Mouse (Mus musculus) C2C12 (cell line): ENCODE results near the gene Frs2. TPM values are rescaled to one million over a fixed set of nuclear protein-coding genes. Genes with fewer than 3 reads are reported as not detected.
"Not testable (repeated sequence)": the region's sequence is repeated elsewhere in the genome, so short reads cannot be mapped to it uniquely, and the experiment has no call there.

Experiments used
- H3K27me3 ChIP-seq: one replicate; pipeline ENCODE4 v1.6.1; 2011; ENCODE audit not compliant: control insufficient read depth, insufficient read depth, insufficient read length
- H3K36me3 ChIP-seq: one replicate; pipeline ENCODE4 v1.6.1; 2011; ENCODE audit not compliant: control insufficient read depth, insufficient read depth
- H3K4me3 ChIP-seq: one replicate; pipeline ENCODE4 v1.5.1; 2011; ENCODE audit warnings: mild to moderate bottlenecking, control low read depth; ENCODE audit not compliant: poor library complexity, insufficient read depth, severe bottlenecking
- H3K79me2 ChIP-seq: one replicate; pipeline ENCODE4 v1.6.1; 2011; ENCODE audit not compliant: control insufficient read depth, insufficient read depth
- H3K79me3 ChIP-seq: one replicate; pipeline ENCODE4 v1.6.1; 2011; ENCODE audit warnings: low read depth, control low read depth
- H3ac ChIP-seq: one replicate; pipeline ENCODE3; 2011; ENCODE audit warnings: low read depth; ENCODE audit not compliant: control insufficient read depth, insufficient read length
- CEBPB ChIP-seq: IDR thresholded peaks from one replicate; pipeline ENCODE4 v1.6.1; 2011; ENCODE audit warnings: low read depth, mild to moderate bottlenecking, control low read depth, moderate library complexity
- CTCF ChIP-seq: IDR thresholded peaks from one replicate; pipeline ENCODE4 v1.5.1; 2011; ENCODE audit not compliant: control insufficient read depth, insufficient read depth, insufficient read length
- FOSL1 ChIP-seq: IDR thresholded peaks from one replicate; pipeline ENCODE4 v1.8.0; 2011; ENCODE audit warnings: mild to moderate bottlenecking, low read length; ENCODE audit not compliant: poor library complexity, insufficient read depth, severe bottlenecking
- MAX ChIP-seq: IDR thresholded peaks from one replicate; pipeline ENCODE4 v1.6.1; 2011; ENCODE audit warnings: mild to moderate bottlenecking, control low read depth
- MYOD1 ChIP-seq: IDR thresholded peaks from one replicate; pipeline ENCODE4 v1.6.1; 2011; ENCODE audit warnings: low read depth; ENCODE audit not compliant: control insufficient read depth, insufficient read length
- MYOG ChIP-seq: IDR thresholded peaks from one replicate; pipeline ENCODE4 v1.6.1; 2011; ENCODE audit not compliant: control insufficient read depth, insufficient read length; ENCODE audit errors: extremely low read depth
- USF1 ChIP-seq: IDR thresholded peaks from one replicate; pipeline ENCODE4 v1.6.1; 2011; ENCODE audit warnings: low read depth, mild to moderate bottlenecking, control low read depth, moderate library complexity
- polyA plus RNA-seq: library from polyadenylated mRNA; unstranded; fragments of >200 nt; fragmentation: generic; extraction: Trizol; gene quantifications from one replicate; pipeline ENCODE4 v1.2.1, GENCODE M21; 2012; ENCODE audit warnings: missing spikeins

Gene Frs2
- polyA plus RNA-seq, 1 experiment = 11.0 TPM

GRCm38 (mm10) chr10:117042295-117042694, 106.0 kb downstream of the Frs2 start:
- Histone ChIP-seq H3K4me3 (no peak overlapping the region), H3ac (no peak overlapping the region), H3K36me3 (no peaks in the 10 kb centered on the region), H3K27me3 (no peaks in the 10 kb centered on the region), H3K79me2 (no peaks in the 10 kb centered on the region), H3K79me3 (no peaks in the 10 kb centered on the region)
- TF ChIP-seq USF1 = no peak
- no peak for TF ChIP-seq MYOD1
- TF ChIP-seq FOSL1 = no peak
- no peak for TF ChIP-seq CTCF
- TF ChIP-seq CEBPB = no peak
- TF ChIP-seq MYOG = no peak
- no peak for TF ChIP-seq MAX

DNA sequence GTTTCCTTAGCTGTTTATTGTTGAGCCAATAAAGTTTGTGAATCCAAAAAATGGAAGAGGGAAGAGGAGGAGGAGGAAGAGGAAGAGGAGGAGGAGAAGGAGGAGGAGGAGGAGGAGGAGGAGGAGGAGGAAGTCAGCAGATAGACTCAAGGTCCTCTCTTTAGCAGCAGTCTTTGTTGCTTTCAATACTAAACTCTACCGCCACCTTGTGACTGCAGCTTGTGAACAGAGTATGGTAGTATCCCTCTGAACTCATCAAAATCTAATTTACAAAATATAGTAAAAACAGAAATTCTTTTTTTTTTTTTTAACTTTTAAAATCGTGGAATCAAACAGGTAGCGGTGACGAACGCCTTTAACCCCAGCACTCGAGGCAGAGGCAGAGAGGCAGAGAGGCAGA, 108.0 kb downstream of the Frs2 start:
- TF ChIP-seq USF1 (no peak), FOSL1 (no peak), CEBPB (no peak), MAX (no peak), MYOD1 (no peak), CTCF (no peak), MYOG (no peak)
- H3K79me3 ChIP-seq = no peaks in the 10 kb centered on the region
- H3K36me3 ChIP-seq = no peaks in the 10 kb centered on the region
- H3K79me2 ChIP-seq = no peaks in the 10 kb centered on the region
- H3K27me3 ChIP-seq = no peaks in the 10 kb centered on the region
- no peak overlapping the region for H3K4me3 ChIP-seq
- no peak overlapping the region for H3ac ChIP-seq

GRCm38 (mm10) chr10:117033785-117034184, 114.5 kb downstream of the Frs2 start:
- Histone ChIP-seq H3K27me3 (no peaks in the 10 kb centered on the region), H3K79me3 (no peaks in the 10 kb centered on the region), H3K36me3 (no peaks in the 10 kb centered on the region), H3K79me2 (no peaks in the 10 kb centered on the region), H3K4me3 (no peak overlapping the region), H3ac (no peak overlapping the region)
- no peak for TF ChIP-seq FOSL1
- no peak for TF ChIP-seq MYOG
- no peak for TF ChIP-seq CEBPB
- TF ChIP-seq MYOD1 = peak; percentile 67
- TF ChIP-seq CTCF = peak; percentile 56
- no peak for TF ChIP-seq MAX
- no peak for TF ChIP-seq USF1

GRCm38 (mm10) chr10:117031160-117031559, 117.2 kb downstream of the Frs2 start:
- Histone ChIP-seq H3K4me3 (no peak overlapping the region), H3ac (no peak overlapping the region), H3K79me2 (no peaks in the 10 kb centered on the region), H3K79me3 (no peaks in the 10 kb centered on the region), H3K27me3 (no peaks in the 10 kb centered on the region), H3K36me3 (no peaks in the 10 kb centered on the region)
- TF ChIP-seq MAX (no peak), CEBPB (no peak), MYOD1 (no peak), FOSL1 (no peak), CTCF (no peak), MYOG (no peak), USF1 (no peak)

GRCm38 (mm10) chr10:117026176-117026575, 122.2 kb downstream of the Frs2 start:
- no peak overlapping the region for H3K4me3 ChIP-seq
- no peaks in the 10 kb centered on the region for H3K79me2 ChIP-seq
- TF ChIP-seq USF1 (no peak), MAX (no peak), CTCF (no peak), MYOG (no peak)
- no peaks in the 10 kb centered on the region for H3K27me3 ChIP-seq
- H3K79me3 ChIP-seq = no peaks in the 10 kb centered on the region
- no peaks in the 10 kb centered on the region for H3K36me3 ChIP-seq
- H3ac ChIP-seq = no peak overlapping the region

DNA sequence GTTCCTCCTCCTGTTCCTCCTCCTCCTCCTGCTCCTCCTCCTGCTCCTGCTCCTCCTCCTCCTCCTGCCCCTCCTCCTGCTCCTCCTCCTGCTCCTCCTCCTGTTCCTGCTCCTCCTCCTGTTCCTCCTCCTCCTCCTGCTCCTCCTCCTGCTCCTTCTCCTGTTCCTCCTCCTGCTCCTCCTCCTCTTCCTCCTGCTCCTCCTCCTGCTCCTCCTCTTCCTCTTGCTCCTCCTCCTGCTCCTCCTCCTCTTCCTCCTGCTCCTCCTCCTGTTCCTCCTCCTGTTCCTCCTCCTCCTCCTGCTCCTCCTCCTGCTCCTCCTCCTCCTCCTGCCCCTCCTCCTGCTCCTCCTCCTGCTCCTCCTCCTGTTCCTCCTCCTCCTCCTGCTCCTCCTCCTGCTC, 122.6 kb downstream of the Frs2 start:
- H3K36me3 ChIP-seq, H3K27me3 ChIP-seq, H3ac ChIP-seq, H3K79me3 ChIP-seq, H3K4me3 ChIP-seq, H3K79me2 ChIP-seq: not testable (repeated sequence)

DNA sequence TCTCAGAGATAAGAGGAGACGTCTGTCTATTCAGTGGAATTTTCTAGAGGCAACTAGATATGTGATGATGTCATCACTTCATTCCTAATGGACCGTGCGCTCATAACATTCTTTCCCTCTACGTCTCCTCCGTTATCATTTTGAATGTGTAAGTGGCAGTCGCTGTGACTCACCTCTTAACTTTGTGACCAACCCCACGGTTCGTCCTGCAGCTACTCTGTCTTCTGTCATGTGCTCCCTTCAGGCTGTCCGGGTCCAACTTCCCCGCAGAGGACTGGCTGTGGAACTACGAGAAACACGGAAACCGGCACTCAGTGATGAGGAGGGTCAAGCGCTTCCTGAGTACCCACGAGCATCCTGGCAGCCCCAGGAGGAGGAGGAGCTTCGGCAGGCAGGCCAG, 124.6 kb downstream of the Frs2 start:
- Histone ChIP-seq H3K27me3 (no peaks in the 10 kb centered on the region), H3ac (peak overlapping the region; percentile 56), H3K36me3 (no peaks in the 10 kb centered on the region), H3K4me3 (peak overlapping the region; percentile 15), H3K79me2 (no peaks in the 10 kb centered on the region), H3K79me3 (no peaks in the 10 kb centered on the region)
- TF ChIP-seq CEBPB (peak; percentile 29), FOSL1 (no peak), CTCF (no peak), MYOG (no peak), MAX (no peak), MYOD1 (peak; percentile 10), USF1 (peak; percentile 47)
